Mouse (Mus musculus) right cerebral cortex, postnatal 10 days (tissue): ENCODE data around the gene Spc24.

Source experiments
- DNase-seq, 2 experiments: peaks; one replicate each; pipeline ENCODE4 v3.0.0; 2021; ENCODE audit warnings: low spot score in 2 of 2

Spc24 gene

DNA sequence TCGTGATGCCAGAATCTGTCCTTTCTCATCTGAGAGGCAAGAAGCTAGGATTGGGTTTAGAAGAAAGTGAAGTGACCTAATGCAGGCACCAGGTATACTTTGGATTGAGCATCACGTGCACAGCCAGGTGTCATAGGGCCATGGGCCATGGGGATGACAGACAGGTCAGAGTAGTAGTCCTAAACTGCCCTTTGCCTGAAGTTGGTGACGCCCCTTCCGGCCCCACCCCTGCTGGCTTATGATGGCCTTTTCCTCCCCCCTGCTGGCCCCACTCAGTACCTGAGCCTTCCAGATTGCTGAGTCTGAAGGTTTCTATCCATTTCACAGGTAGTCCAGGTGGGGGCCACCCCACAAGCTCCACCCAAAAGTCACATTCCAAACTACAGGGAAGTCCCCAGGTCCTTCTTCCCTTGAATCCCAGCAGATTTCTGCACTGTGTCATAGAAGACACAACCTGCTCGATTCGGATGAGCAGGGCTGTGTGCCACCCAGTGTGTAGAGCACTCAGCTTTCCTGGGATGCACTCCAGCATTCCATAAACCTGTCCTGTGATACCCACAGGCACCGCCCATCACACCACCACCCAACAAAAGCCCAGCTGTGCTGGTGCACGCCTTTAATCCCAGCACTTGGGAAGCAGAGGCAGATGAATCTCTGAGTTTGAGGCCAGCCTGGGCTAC is 53.4 kb downstream of the Spc24 start:
- DNase-seq = no peak

DNA sequence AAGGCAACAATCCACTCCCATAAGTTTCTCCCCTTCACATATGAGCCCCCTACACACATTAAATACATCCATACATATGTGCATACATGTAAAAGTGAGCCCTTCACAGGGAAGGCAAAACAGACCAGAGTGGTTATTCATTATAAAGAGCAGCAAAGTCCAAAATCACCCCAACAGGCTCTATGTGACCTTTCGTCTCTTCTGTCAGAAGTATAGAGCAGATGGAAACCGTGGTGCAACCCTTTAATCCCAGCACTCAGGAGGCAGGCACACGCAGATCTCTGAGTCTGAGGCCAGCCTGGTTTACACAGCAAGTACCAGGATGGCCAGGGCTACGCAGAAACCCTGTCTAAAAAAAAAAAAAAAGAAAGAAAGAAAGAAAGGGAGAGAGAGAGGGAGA is 54.0 kb downstream of the Spc24 start:
- no peak for DNase-seq
